ENCODE assay signal across 9 mouse cellular contexts in genomic region chr4:120850946-120851345, GRCm38 (mm10). TPM values are rescaled to one million over a fixed set of nuclear protein-coding genes. Genes with fewer than 3 reads are reported as not detected.
DNase-seq lines count a peak whose midpoint lies in the region; ATAC-seq and TF ChIP-seq lines count a peak whose summit lies in the region.
"Had no signal": no experiment of that assay in that cellular context is flagged by ENCODE, and none has a peak within 500 bp of the region (broad histone marks: within the 10 kb centered on the region; RNA-seq: fewer than 3 reads in every experiment).

No protein-coding gene starts in this region.

- H3K79me2 ChIP-seq in heart, adult 2 months (replicated peaks; ENCODE audit: control insufficient read depth, insufficient read depth, low read length), result no peaks in the 10 kb centered on the region

- no peak overlapping the region for H3K27ac ChIP-seq in heart, adult 2 months
- H3K27ac ChIP-seq in embryonic facial prominence, embryonic 10.5 days (replicated peaks), result no peak overlapping the region
- no peak overlapping the region for H3K27ac ChIP-seq in hindbrain, embryonic 13.5 days
- H3K27ac ChIP-seq in midbrain, embryonic 16.5 days (ENCODE audit: low read length), result no peak overlapping the region
- H3K27ac ChIP-seq: limb, embryonic 13.5 days had no signal

- 2% methylated on average over 10 of the region's 10 CpGs for WGBS in heart, adult 2 months
- 5% methylated on average over 10 of the region's 10 CpGs for WGBS in embryonic facial prominence, embryonic 10.5 days
- 4% methylated on average over 10 of the region's 10 CpGs for WGBS in hindbrain, embryonic 13.5 days
- 1% methylated on average over 10 of the region's 10 CpGs for WGBS in midbrain, embryonic 16.5 days

- H3K4me3 ChIP-seq in heart, adult 2 months, result no peak overlapping the region
- H3K4me3 ChIP-seq in embryonic facial prominence, embryonic 10.5 days, result no peak overlapping the region
- H3K4me3 ChIP-seq in hindbrain, embryonic 13.5 days, result no peak overlapping the region
- H3K4me3 ChIP-seq in midbrain, embryonic 16.5 days (ENCODE audit: low read depth, low read length), result no peak overlapping the region
- H3K4me3 ChIP-seq: limb, embryonic 13.5 days had no signal

- ATAC-seq in hindbrain, embryonic 13.5 days (ENCODE audit: low FRiP score), result no peak
- ATAC-seq in midbrain, embryonic 16.5 days, result peak; percentile 26; the same call in 1 of the 2 replicates

- H3K36me3 ChIP-seq in heart, adult 2 months (ENCODE audit: control insufficient read depth, insufficient read depth, low read length), result no peaks in the 10 kb centered on the region
- no peaks in the 10 kb centered on the region for H3K36me3 ChIP-seq in embryonic facial prominence, embryonic 10.5 days (replicated peaks)
- H3K36me3 ChIP-seq in hindbrain, embryonic 13.5 days, result no peaks in the 10 kb centered on the region
- no peaks in the 10 kb centered on the region for H3K36me3 ChIP-seq in midbrain, embryonic 16.5 days (ENCODE audit: control insufficient read depth, insufficient read depth, low read length)
- H3K36me3 ChIP-seq: limb, embryonic 13.5 days had no signal

- DNase-seq in heart, adult 2 months, result peak; percentile 38 to 75
- DNase-seq in heart, postnatal 25 days (ENCODE audit: low spot score), result no peak
- peak; percentile 69 to 74 for DNase-seq in adrenal gland, postnatal 36 days
- DNase-seq in embryonic facial prominence, embryonic 10.5 days (ENCODE audit: low spot score), result peak; percentile 78
- peak; percentile 68 for DNase-seq in left cerebral cortex, postnatal 36 days (ENCODE audit: low spot score in 2 of 2)
- peak; percentile 32 to 37 for DNase-seq in spleen, postnatal 36 days (ENCODE audit: low spot score in 2 of 2)

- H3K9ac ChIP-seq in heart, adult 2 months (ENCODE audit: low read depth, low read length), result no peak overlapping the region
- 0 out of 2 replicates have a peak overlapping the region, but pooled peaks have one; percentile 39 for H3K9ac ChIP-seq in hindbrain, embryonic 13.5 days
- H3K9ac ChIP-seq in midbrain, embryonic 16.5 days (ENCODE audit: low read depth, low read length), result no peak overlapping the region
- H3K9ac ChIP-seq: limb, embryonic 13.5 days had no signal

- peaks cover 6% of the 10 kb centered on the region; the same call in 1 of the 2 replicates for H3K27me3 ChIP-seq in heart, adult 2 months (ENCODE audit: control insufficient read depth, insufficient read depth, low read length)
- H3K27me3 ChIP-seq in embryonic facial prominence, embryonic 10.5 days (replicated peaks; ENCODE audit: low read depth, poor library complexity, severe bottlenecking), result peaks cover 55% of the 10 kb centered on the region
- peaks cover 29% of the 10 kb centered on the region; the same call in 1 of the 2 replicates for H3K27me3 ChIP-seq in hindbrain, embryonic 13.5 days
- H3K27me3 ChIP-seq in midbrain, embryonic 16.5 days (ENCODE audit: control insufficient read depth, insufficient read depth, low read depth, low read length), result peaks cover 6% of the 10 kb centered on the region; the same call in 1 of the 2 replicates

- peaks cover 7% of the 10 kb centered on the region; the same call in 1 of the 2 replicates for H3K9me3 ChIP-seq in embryonic facial prominence, embryonic 10.5 days
- no peaks in the 10 kb centered on the region for H3K9me3 ChIP-seq in hindbrain, embryonic 13.5 days
- no peaks in the 10 kb centered on the region for H3K9me3 ChIP-seq in midbrain, embryonic 16.5 days (replicated peaks; ENCODE audit: control insufficient read depth, low read length, poor library complexity, severe bottlenecking)

- no peaks in the 10 kb centered on the region for H3K4me1 ChIP-seq in heart, adult 2 months (ENCODE audit: control insufficient read depth, insufficient read depth, low read length)
- peaks cover 12% of the 10 kb centered on the region for H3K4me1 ChIP-seq in embryonic facial prominence, embryonic 10.5 days
- peaks cover 9% of the 10 kb centered on the region for H3K4me1 ChIP-seq in hindbrain, embryonic 13.5 days (replicated peaks)
- H3K4me1 ChIP-seq in midbrain, embryonic 16.5 days (ENCODE audit: control insufficient read depth, insufficient read depth, low read length), result peaks cover 5% of the 10 kb centered on the region; the same call in 1 of the 2 replicates

- intact Hi-C loops in heart, adult 2 months (cut with DNase I), result loop anchor here (2.0 kb wide), 2 partner anchors 36 to 60 kb away; no protein-coding TSS in a partner anchor
- intact Hi-C loops in heart, postnatal 25 days (cut with DNase I), result loop anchor here (1.0 kb wide), 2 partner anchors 37 to 58 kb away; no protein-coding TSS in a partner anchor
- intact Hi-C loops in left cerebral cortex, postnatal 36 days (cut with DNase I), result loop anchor here (2.0 kb wide), 1 partner anchor 36 kb away; no protein-coding TSS in a partner anchor

- no peak for TF ChIP-seq EP300 in heart, adult 2 months (IDR thresholded peaks at IDR 0.05; ENCODE audit: insufficient read depth, low read depth, low read length)

- no peak for TF ChIP-seq POLR2A in heart, adult 2 months (IDR thresholded peaks at IDR 0.05; ENCODE audit: insufficient read depth, low read depth, low read length)

- TF ChIP-seq CTCF in heart, adult 2 months (IDR thresholded peaks at IDR 0.05), result peak; percentile 98

- no peak overlapping the region for H3K4me2 ChIP-seq in hindbrain, embryonic 13.5 days
- no peak overlapping the region for H3K4me2 ChIP-seq in midbrain, embryonic 16.5 days (ENCODE audit: low read length)
- H3K4me2 ChIP-seq: limb, embryonic 13.5 days had no signal

RNA-seq across cellular contexts. Expression of gene Rims3, which starts 3.7 kb away (rescaled TPM):
- under 1 TPM; 0.05 TPM for total RNA-seq in heart, adult 2 months (2021)
- 0.09 and 0.12 TPM in 2 replicates for polyA plus RNA-seq in heart, adult 2 months (2012; rRNA removed)
- total RNA-seq in heart, postnatal 25 days (2021), result under 1 TPM in 1 of 2 experiments, not detected in 1; 0.05 TPM
- 1 to 10 TPM; 5.5 to 6.2 TPM for total RNA-seq in adrenal gland, postnatal 36 days (2021)
- polyA plus RNA-seq in embryonic facial prominence, embryonic 10.5 days (2016; fragmentation: Nextera tagmentation; extraction: Ambion mirVana), result 1.8 and 2.4 TPM in 2 replicates
- polyA plus RNA-seq in hindbrain, embryonic 13.5 days (2015; fragmentation: Nextera tagmentation; extraction: Ambion mirVana), result 11.9 and 12.4 TPM in 2 replicates
- 100 to 1,000 TPM; 122 to 134 TPM for total RNA-seq in left cerebral cortex, postnatal 36 days (2021)
- polyA plus RNA-seq in midbrain, embryonic 16.5 days (2015; fragmentation: Nextera tagmentation; extraction: Ambion mirVana), result 30.6 and 35.4 TPM in 2 replicates

RNA-seq across cellular contexts. Expression of gene Nfyc, which starts 19.6 kb away (rescaled TPM):
- 10 to 100 TPM; 46.0 to 50.6 TPM for total RNA-seq in heart, adult 2 months (2021)
- 179 and 212 TPM in 2 replicates for polyA plus RNA-seq in heart, adult 2 months (2012; rRNA removed)
- total RNA-seq in heart, postnatal 25 days (2021), result 10 to 100 TPM; 58.6 to 62.3 TPM
- total RNA-seq in adrenal gland, postnatal 36 days (2021), result 10 to 100 TPM; 46.6 to 50.0 TPM
- 126 and 128 TPM in 2 replicates for polyA plus RNA-seq in embryonic facial prominence, embryonic 10.5 days (2016; fragmentation: Nextera tagmentation; extraction: Ambion mirVana)
- polyA plus RNA-seq in hindbrain, embryonic 13.5 days (2015; fragmentation: Nextera tagmentation; extraction: Ambion mirVana), result 85.8 and 86.3 TPM in 2 replicates
- 10 to 100 TPM; 40.7 to 48.4 TPM for total RNA-seq in left cerebral cortex, postnatal 36 days (2021)
- polyA plus RNA-seq in midbrain, embryonic 16.5 days (2015; fragmentation: Nextera tagmentation; extraction: Ambion mirVana), result 74.4 and 75.3 TPM in 2 replicates

Comparison
In these comparisons a context has a peak if more than half of its experiments do, and no peak if none do; other contexts are left out.
1. RNA of gene Rims3, which starts 3.7 kb away (total RNA-seq): 122 to 134 TPM in left cerebral cortex, postnatal 36 days; 5.5 to 6.2 TPM in adrenal gland, postnatal 36 days, 0.05 TPM in heart, postnatal 25 days and 0.05 TPM in heart, adult 2 months; every median in the first group is over 10 times any median in the second.